Mouse (Mus musculus) hindbrain, embryonic 13.5 days (tissue): Measurements from ENCODE around the gene Proser3. TPM values are rescaled to one million over a fixed set of nuclear protein-coding genes. Genes with fewer than 3 reads are reported as not detected.
A peak's percentile ranks its signal among the peaks of the same experiment; 100 is the strongest.
"Not testable (repeated sequence)": the region's sequence is repeated elsewhere in the genome, so short reads cannot be mapped to it uniquely, and the experiment has no call there.

ENCODE experiments used
- ATAC-seq: fragments of 200-750 bp; cut with Nextera tagmentation; 2 replicates; pipeline ENCODE4 v1.8.0; 2017; ENCODE audit warnings: moderate TSS enrichment; ENCODE audit not compliant: low FRiP score
- H3K27ac ChIP-seq: fragments of 300-500 bp; sonication (generic); 2 replicates; pipeline ENCODE4 v1.5.1; 2015; ENCODE audit warnings: inconsistent platforms, mild to moderate bottlenecking, moderate library complexity
- H3K27me3 ChIP-seq: fragments of 300-500 bp; sonication (generic); 2 replicates; pipeline ENCODE4 v1.6.1; 2015; ENCODE audit warnings: mild to moderate bottlenecking, inconsistent platforms
- H3K36me3 ChIP-seq: fragments of 300-500 bp; sonication (generic); 2 replicates; pipeline ENCODE4 v1.6.1; 2015; ENCODE audit warnings: mild to moderate bottlenecking, inconsistent platforms
- H3K4me1 ChIP-seq: fragments of 300-500 bp; sonication (generic); replicated peaks from 2 replicates; pipeline ENCODE4 v1.6.1; 2015; ENCODE audit warnings: inconsistent platforms
- H3K4me2 ChIP-seq: fragments of 300-500 bp; sonication (generic); 2 replicates; pipeline ENCODE4 v1.6.1; 2015; ENCODE audit warnings: inconsistent platforms, mild to moderate bottlenecking, moderate library complexity
- H3K4me3 ChIP-seq: fragments of 300-500 bp; sonication (generic); 2 replicates; pipeline ENCODE4 v1.5.1; 2015; ENCODE audit warnings: mild to moderate bottlenecking, inconsistent platforms
- H3K9ac ChIP-seq: fragments of 300-500 bp; sonication (generic); 2 replicates; pipeline ENCODE4 v1.6.1; 2015; ENCODE audit warnings: mild to moderate bottlenecking, inconsistent platforms
- H3K9me3 ChIP-seq: fragments of 300-500 bp; sonication (generic); 2 replicates; pipeline ENCODE4 v1.6.1; 2016; ENCODE audit warnings: inconsistent platforms
- WGBS: fragments of 180-500 bp; shearing (Covaris S2); methylation state at CpG from one replicate; pipeline ENCODE4 v1.1.7; 2015; 5-methylcytosine and 5-hydroxymethylcytosine counted together
- polyA plus RNA-seq: library from polyadenylated mRNA; unstranded; fragments of >200 nt; fragmentation: Nextera tagmentation; extraction: Ambion mirVana; gene quantifications from 2 replicates; pipeline ENCODE4 v1.2.1, GENCODE M21; 2015

Proser3 gene
- polyA plus RNA-seq, 1 experiment from 2014 or later = 8.4 TPM

- H3K4me2 ChIP-seq = peak overlapping the region; percentile 91
- H3K9me3 ChIP-seq = no peaks in the 10 kb centered on the region
- ATAC-seq = no peak
- peak overlapping the region; percentile 75 for H3K4me3 ChIP-seq
- H3K27me3 ChIP-seq = no peaks in the 10 kb centered on the region
- WGBS = 86% methylated on average over 9 of the region's 9 CpGs
- H3K36me3 ChIP-seq = peaks cover 68% of the 10 kb centered on the region
- peaks cover 53% of the 10 kb centered on the region for H3K4me1 ChIP-seq
- peak overlapping the region; percentile 93 for H3K9ac ChIP-seq
- no peak overlapping the region for H3K27ac ChIP-seq
These were observed 20.7 kb downstream of the Proser3 start for GRCm38 (mm10) chr7:30531291-30531815.

- peaks cover 32% of the 10 kb centered on the region for H3K4me1 ChIP-seq
- no peak overlapping the region for H3K4me3 ChIP-seq
- WGBS = 80% methylated on average over 14 of the region's 14 CpGs
- ATAC-seq = no peak
- no peaks in the 10 kb centered on the region for H3K27me3 ChIP-seq
- H3K9ac ChIP-seq = 0 out of 2 replicates have a peak overlapping the region, but pooled peaks have one; percentile 53
- H3K9me3 ChIP-seq = no peaks in the 10 kb centered on the region
- no peak overlapping the region for H3K4me2 ChIP-seq
- peaks cover 94% of the 10 kb centered on the region for H3K36me3 ChIP-seq
- H3K27ac ChIP-seq = no peak overlapping the region
These were observed 25.1 kb downstream of the Proser3 start for GRCm38 (mm10) chr7:30526981-30527380.

- WGBS = 31% methylated on average over 17 of the region's 17 CpGs
- H3K9ac ChIP-seq = peak overlapping the region; percentile 53; the same call in 1 of the 2 replicates
- no peak overlapping the region for H3K27ac ChIP-seq
These were observed 25.7 kb downstream of the Proser3 start for GRCm38 (mm10) chr7:30526399-30526798.

GRCm38 (mm10) chr7:30525954-30526353 lies 26.1 kb downstream of the Proser3 start:
- H3K27ac ChIP-seq = no peak overlapping the region
- ATAC-seq = no peak
- 38% methylated on average over 10 of the region's 10 CpGs for WGBS

More at GRCm38 (mm10) chr7:30526399-30526798, 25.7 kb downstream of the Proser3 start:
- no peaks in the 10 kb centered on the region for H3K27me3 ChIP-seq
- H3K4me3 ChIP-seq = no peak overlapping the region
- H3K9me3 ChIP-seq = no peaks in the 10 kb centered on the region
- 0 out of 2 replicates have a peak overlapping the region, but pooled peaks have one; percentile 4 for H3K4me2 ChIP-seq
- ATAC-seq = no peak
- peaks cover 88% of the 10 kb centered on the region for H3K36me3 ChIP-seq
- peaks cover 26% of the 10 kb centered on the region for H3K4me1 ChIP-seq

GRCm38 (mm10) chr7:30524487-30524886 lies 27.6 kb downstream of the Proser3 start:
- no peak for ATAC-seq
- Histone ChIP-seq H3K27me3 (no peaks in the 10 kb centered on the region), H3K9ac (no peak overlapping the region; the same call in 1 of the 2 replicates), H3K4me3 (no peak overlapping the region), H3K27ac (no peak overlapping the region), H3K4me2 (no peak overlapping the region), H3K36me3 (peaks cover 69% of the 10 kb centered on the region), H3K9me3 (no peaks in the 10 kb centered on the region), H3K4me1 (peaks cover 25% of the 10 kb centered on the region)
- WGBS = 78% methylated on average over 6 of the region's 6 CpGs

More at GRCm38 (mm10) chr7:30525954-30526353, 26.1 kb downstream of the Proser3 start:
- Histone ChIP-seq H3K4me2 (no peak overlapping the region), H3K27me3 (no peaks in the 10 kb centered on the region), H3K36me3 (peaks cover 84% of the 10 kb centered on the region), H3K9me3 (no peaks in the 10 kb centered on the region), H3K4me1 (peaks cover 22% of the 10 kb centered on the region), H3K4me3 (no peak overlapping the region), H3K9ac (0 out of 2 replicates have a peak overlapping the region, but pooled peaks have one; percentile 53)

- no peak overlapping the region for H3K4me2 ChIP-seq
- no peak overlapping the region; the same call in 1 of the 2 replicates for H3K9ac ChIP-seq
- no peaks in the 10 kb centered on the region for H3K27me3 ChIP-seq
- WGBS = 82% methylated on average over 10 of the region's 10 CpGs
- H3K27ac ChIP-seq = no peak overlapping the region
- peaks cover 22% of the 10 kb centered on the region for H3K4me1 ChIP-seq
- no peaks in the 10 kb centered on the region for H3K9me3 ChIP-seq
- ATAC-seq = no peak
- H3K36me3 ChIP-seq = peaks cover 53% of the 10 kb centered on the region
- H3K4me3 ChIP-seq = no peak overlapping the region
These were observed 29.2 kb downstream of the Proser3 start for GRCm38 (mm10) chr7:30522871-30523270.

GRCm38 (mm10) chr7:30520856-30521255 lies 31.2 kb downstream of the Proser3 start:
- Histone ChIP-seq H3K36me3 (peaks cover 33% of the 10 kb centered on the region), H3K9me3 (no peaks in the 10 kb centered on the region), H3K27me3 (no peaks in the 10 kb centered on the region), H3K9ac (peak overlapping the region; percentile 49; the same call in 1 of the 2 replicates), H3K4me3 (no peak overlapping the region), H3K4me2 (no peak overlapping the region), H3K27ac (no peak overlapping the region; the same call in 1 of the 2 replicates), H3K4me1 (peaks cover 11% of the 10 kb centered on the region)
- ATAC-seq = peak; percentile 18; the same call in 1 of the 2 replicates
- 77% methylated on average over 5 of the region's 5 CpGs for WGBS

GRCm38 (mm10) chr7:30520396-30520795 lies 31.7 kb downstream of the Proser3 start:
- Histone ChIP-seq H3K9me3 (no peaks in the 10 kb centered on the region), H3K9ac (peak overlapping the region; percentile 46; the same call in 1 of the 2 replicates)
- 0 out of 2 replicates have a peak, but pooled peaks have one; percentile 3 for ATAC-seq

GRCm38 (mm10) chr7:30518325-30518724 lies 33.8 kb downstream of the Proser3 start:
- WGBS = 51% methylated on average over 8 of the region's 8 CpGs
- H3K4me1 ChIP-seq = peaks cover 8% of the 10 kb centered on the region
- H3K4me3 ChIP-seq = no peak overlapping the region
- H3K9me3 ChIP-seq = no peaks in the 10 kb centered on the region
- no peaks in the 10 kb centered on the region for H3K27me3 ChIP-seq
- no peak overlapping the region for H3K27ac ChIP-seq
- H3K4me2 ChIP-seq = no peak overlapping the region
- H3K36me3 ChIP-seq = peaks cover 8% of the 10 kb centered on the region
- H3K9ac ChIP-seq = no peak overlapping the region
- no peak for ATAC-seq

More at GRCm38 (mm10) chr7:30520396-30520795, 31.7 kb downstream of the Proser3 start:
- no peak overlapping the region for H3K4me3 ChIP-seq
- WGBS = 57% methylated on average over 4 of the region's 4 CpGs
- H3K36me3 ChIP-seq = peaks cover 28% of the 10 kb centered on the region
- no peak overlapping the region for H3K27ac ChIP-seq
- H3K27me3 ChIP-seq = no peaks in the 10 kb centered on the region
- peaks cover 8% of the 10 kb centered on the region for H3K4me1 ChIP-seq
- H3K4me2 ChIP-seq = no peak overlapping the region

GRCm38 (mm10) chr7:30515003-30515760 lies 36.9 kb downstream of the Proser3 start:
- 66% methylated on average over 24 of the region's 24 CpGs for WGBS

GRCm38 (mm10) chr7:30508061-30508460 lies 44.0 kb downstream of the Proser3 start:
- H3K27me3 ChIP-seq = no peaks in the 10 kb centered on the region
- no peaks in the 10 kb centered on the region for H3K9me3 ChIP-seq
- H3K4me2 ChIP-seq = no peak overlapping the region
- no peak overlapping the region for H3K27ac ChIP-seq
- no peak overlapping the region for H3K9ac ChIP-seq
- H3K4me3 ChIP-seq = no peak overlapping the region
- H3K4me1 ChIP-seq = no peaks in the 10 kb centered on the region
- no peaks in the 10 kb centered on the region for H3K36me3 ChIP-seq
- no peak for ATAC-seq
- WGBS = 73% methylated on average over 4 of the region's 4 CpGs

More at GRCm38 (mm10) chr7:30515003-30515760, 36.9 kb downstream of the Proser3 start:
- no peak for ATAC-seq
- H3K4me2 ChIP-seq = no peak overlapping the region
- no peaks in the 10 kb centered on the region for H3K9me3 ChIP-seq
- H3K27me3 ChIP-seq = no peaks in the 10 kb centered on the region
- H3K4me1 ChIP-seq = peaks cover 3% of the 10 kb centered on the region; the same call in 1 of the 2 replicates
- no peak overlapping the region for H3K4me3 ChIP-seq
- H3K27ac ChIP-seq = no peak overlapping the region
- H3K36me3 ChIP-seq = no peaks in the 10 kb centered on the region
- H3K9ac ChIP-seq = no peak overlapping the region

GRCm38 (mm10) chr7:30501159-30501558 lies 50.9 kb downstream of the Proser3 start:
- not testable (repeated sequence) for H3K4me2 ChIP-seq, H3K9ac ChIP-seq, H3K27me3 ChIP-seq, H3K4me1 ChIP-seq, H3K9me3 ChIP-seq, H3K27ac ChIP-seq, H3K36me3 ChIP-seq, ATAC-seq, H3K4me3 ChIP-seq
- WGBS = 81% methylated on average over 5 of the region's 5 CpGs
